Mouse (Mus musculus) stomach, postnatal 0 days (tissue): ENCODE results near the gene Hoxa13. TPM values are rescaled to one million over a fixed set of nuclear protein-coding genes. Genes with fewer than 3 reads are reported as not detected.

Source experiments
- ATAC-seq: fragments of 200-750 bp; cut with Nextera tagmentation; 2 replicates; pipeline ENCODE4 v1.8.0; 2017; ENCODE audit not compliant: low FRiP score, low TSS enrichment
- DNase-seq: peaks from one replicate; pipeline ENCODE4 v3.0.0-alpha.2; 2016; ENCODE audit warnings: low spot score
- H3K27ac ChIP-seq: fragments of 300-500 bp; sonication (generic); replicated peaks from 2 replicates; pipeline ENCODE4 v1.5.1; 2014; ENCODE audit warnings: mild to moderate bottlenecking, control low read depth
- H3K27me3 ChIP-seq: fragments of 300-500 bp; sonication (generic); 2 replicates; pipeline ENCODE4 v1.6.1; 2014; ENCODE audit warnings: low read length; ENCODE audit not compliant: control insufficient read depth, insufficient read depth
- H3K36me3 ChIP-seq: fragments of 300-500 bp; sonication (generic); 2 replicates; pipeline ENCODE4 v1.6.1; 2014; ENCODE audit warnings: low read length, mixed read lengths; ENCODE audit not compliant: control insufficient read depth, insufficient read depth
- H3K4me1 ChIP-seq: fragments of 300-500 bp; sonication (generic); replicated peaks from 2 replicates; pipeline ENCODE4 v1.6.1; 2014; ENCODE audit warnings: antibody characterized with exemption; ENCODE audit not compliant: control insufficient read depth, insufficient read depth
- H3K4me2 ChIP-seq: fragments of 300-500 bp; sonication (generic); replicated peaks from 2 replicates; pipeline ENCODE4 v1.6.1; 2014; ENCODE audit warnings: low read depth, mild to moderate bottlenecking, control low read depth, moderate library complexity
- H3K4me3 ChIP-seq: fragments of 300-500 bp; sonication (generic); 2 replicates; pipeline ENCODE4 v1.5.1; 2014; ENCODE audit warnings: low read depth, low read length, control low read depth
- H3K9ac ChIP-seq: fragments of 300-500 bp; sonication (generic); 2 replicates; pipeline ENCODE4 v1.6.1; 2014; ENCODE audit warnings: mild to moderate bottlenecking, low read length, control low read depth, mixed read lengths
- H3K9me3 ChIP-seq: fragments of 300-500 bp; sonication (generic); 2 replicates; pipeline ENCODE4 v1.6.1; 2016; ENCODE audit warnings: low read length; ENCODE audit not compliant: control insufficient read depth
- CTCF ChIP-seq: IDR thresholded peaks from 2 replicates; pipeline ENCODE4 v1.5.1; 2016; ENCODE audit warnings: antibody characterized with exemption, low read depth, mild to moderate bottlenecking, moderate library complexity
- EP300 ChIP-seq: optimal IDR thresholded peaks from 2 replicates; pipeline ENCODE3; 2016; ENCODE audit warnings: antibody characterized with exemption
- WGBS: fragments of 180-500 bp; shearing (Covaris S2); extraction: QIAGEN DNeasy Blood & Tissue Kit; methylation state at CpG from one replicate; pipeline ENCODE4 v1.1.7; 2014; 5-methylcytosine and 5-hydroxymethylcytosine counted together
- polyA plus RNA-seq: library from polyadenylated mRNA; unstranded; fragments of >200 nt; fragmentation: Nextera tagmentation; extraction: Ambion mirVana; gene quantifications from 2 replicates; pipeline ENCODE4 v1.2.1, GENCODE M21; 2015

The Hoxa13 gene
- polyA plus RNA-seq, 1 experiment from 2014 or later, result not detected

DNA sequence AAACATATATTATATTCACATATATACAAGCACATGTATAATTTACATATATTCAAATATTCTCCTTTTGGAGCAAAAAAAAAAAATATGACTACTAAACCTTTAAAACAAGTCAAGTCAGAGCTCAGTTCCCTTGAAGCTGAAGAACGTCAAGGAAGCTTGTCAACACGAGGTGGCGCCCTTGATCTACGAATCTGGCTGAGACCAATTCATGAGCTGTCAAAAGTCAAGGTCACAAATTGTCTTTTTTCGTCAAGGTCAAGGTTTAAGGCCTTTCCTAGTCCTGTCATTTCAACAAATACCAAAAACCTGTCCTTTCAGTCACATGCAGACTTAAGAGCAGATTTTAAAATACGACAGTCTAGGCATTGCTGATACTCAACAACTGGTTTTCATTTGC is 3.7 kb downstream of the Hoxa13 start:
- Histone ChIP-seq H3K27me3 (peaks cover 29% of the 10 kb centered on the region), H3K4me2 (no peak overlapping the region), H3K4me3 (no peak overlapping the region), H3K4me1 (no peaks in the 10 kb centered on the region), H3K36me3 (no peaks in the 10 kb centered on the region), H3K9ac (no peak overlapping the region), H3K9me3 (no peaks in the 10 kb centered on the region), H3K27ac (no peak overlapping the region)
- no peak for ATAC-seq
- under 1% methylated on average over 6 of the region's 6 CpGs for WGBS
- TF ChIP-seq EP300, result no peak
- TF ChIP-seq CTCF, result peak; percentile 89
- peak; percentile 79 for DNase-seq

DNA sequence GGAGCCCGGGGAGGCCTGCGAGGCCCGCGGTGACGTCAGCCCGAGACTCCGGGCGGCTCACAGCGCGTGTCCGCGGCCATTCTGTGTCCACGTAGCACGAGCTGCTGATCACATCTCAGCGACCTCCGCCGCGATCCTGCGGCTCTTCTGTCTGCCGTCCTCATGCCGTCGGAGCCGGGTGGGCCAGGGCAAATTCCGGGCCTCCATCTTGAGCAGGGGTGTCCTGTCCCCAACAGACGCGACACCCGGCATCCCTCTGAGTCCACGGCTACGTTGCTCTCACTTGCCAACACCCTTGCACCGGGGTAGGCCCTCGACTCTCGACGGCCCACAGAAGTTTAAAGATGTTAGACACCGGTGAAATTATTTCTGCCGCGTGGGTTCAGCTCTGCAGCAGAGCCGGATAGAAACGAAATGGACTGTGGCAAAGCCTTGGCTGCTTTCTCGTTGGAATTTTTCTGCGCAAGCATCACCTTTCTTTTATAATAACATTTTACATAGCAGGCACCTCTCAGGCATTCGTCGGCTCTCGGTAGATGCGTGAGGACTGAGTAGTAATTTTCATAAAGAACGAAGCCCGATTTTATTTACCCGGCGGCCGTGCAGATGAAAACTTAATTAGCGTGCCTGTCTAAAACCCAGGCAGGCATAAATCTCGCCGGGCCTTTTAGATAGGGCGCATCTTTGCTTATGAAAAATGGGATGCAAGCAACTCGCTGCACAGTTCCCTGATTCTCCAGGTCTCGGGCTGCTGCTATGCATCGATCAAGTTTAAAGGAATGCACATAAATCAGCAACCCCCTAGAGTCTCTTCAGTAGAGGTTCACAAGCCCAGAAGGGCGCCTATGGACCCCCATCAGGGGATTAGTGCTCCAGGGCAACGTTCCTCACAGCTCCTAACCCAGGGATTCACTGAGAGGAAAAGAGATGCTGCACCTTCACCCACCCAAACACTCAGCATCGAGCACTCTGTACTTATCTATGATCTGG is 6.9 kb downstream of the Hoxa13 start:
- no peak for TF ChIP-seq CTCF
- no peak for TF ChIP-seq EP300
- Histone ChIP-seq H3K27me3 (peaks cover 26% of the 10 kb centered on the region), H3K27ac (no peak overlapping the region), H3K9ac (no peak overlapping the region), H3K9me3 (no peaks in the 10 kb centered on the region), H3K4me2 (no peak overlapping the region), H3K36me3 (no peaks in the 10 kb centered on the region), H3K4me1 (no peaks in the 10 kb centered on the region), H3K4me3 (0 out of 2 replicates have a peak overlapping the region, but pooled peaks have one; percentile 6)
- no peak for ATAC-seq
- WGBS, result 2% methylated on average over 59 of the region's 59 CpGs
- DNase-seq, result no peak

DNA sequence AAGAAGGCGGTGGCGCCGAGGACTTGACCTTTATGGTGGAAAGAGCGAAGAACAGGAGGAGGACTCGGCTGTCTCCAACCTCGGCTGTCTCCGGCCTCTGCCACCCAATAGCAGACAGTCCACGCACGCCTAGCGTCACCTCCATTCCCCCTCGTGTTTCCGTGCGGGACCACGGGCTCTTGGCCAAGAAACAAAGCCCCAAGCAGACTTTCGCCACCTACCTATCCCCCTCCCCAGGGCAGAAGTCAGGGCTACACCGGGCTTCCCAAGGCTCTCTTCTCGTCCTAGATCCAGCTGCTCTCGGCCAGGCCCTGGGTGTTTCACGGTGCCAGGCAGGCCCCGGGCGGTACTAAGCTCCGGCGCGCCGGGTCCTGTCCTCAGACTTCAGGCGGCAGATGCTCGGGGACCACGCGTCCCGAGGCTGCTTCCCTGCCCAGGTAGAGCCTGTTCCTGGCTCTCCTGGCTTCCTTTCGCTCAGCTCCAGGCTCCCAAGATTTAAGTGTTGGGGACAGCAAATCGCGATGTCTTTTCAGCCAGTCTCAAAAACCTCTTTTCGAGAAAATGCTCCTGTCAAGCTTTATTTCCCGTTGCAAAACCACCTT is 7.8 kb downstream of the Hoxa13 start:
- H3K36me3 ChIP-seq, result no peaks in the 10 kb centered on the region
- TF ChIP-seq CTCF, result no peak
- TF ChIP-seq EP300, result no peak
- no peaks in the 10 kb centered on the region for H3K4me1 ChIP-seq
- DNase-seq (no peak), ATAC-seq (no peak)
- H3K4me2 ChIP-seq, result no peak overlapping the region
- H3K27me3 ChIP-seq, result peaks cover 30% of the 10 kb centered on the region
- no peaks in the 10 kb centered on the region for H3K9me3 ChIP-seq
- no peak overlapping the region for H3K27ac ChIP-seq
- H3K4me3 ChIP-seq, result no peak overlapping the region
- 2% methylated on average over 35 of the region's 35 CpGs for WGBS
- no peak overlapping the region for H3K9ac ChIP-seq

DNA sequence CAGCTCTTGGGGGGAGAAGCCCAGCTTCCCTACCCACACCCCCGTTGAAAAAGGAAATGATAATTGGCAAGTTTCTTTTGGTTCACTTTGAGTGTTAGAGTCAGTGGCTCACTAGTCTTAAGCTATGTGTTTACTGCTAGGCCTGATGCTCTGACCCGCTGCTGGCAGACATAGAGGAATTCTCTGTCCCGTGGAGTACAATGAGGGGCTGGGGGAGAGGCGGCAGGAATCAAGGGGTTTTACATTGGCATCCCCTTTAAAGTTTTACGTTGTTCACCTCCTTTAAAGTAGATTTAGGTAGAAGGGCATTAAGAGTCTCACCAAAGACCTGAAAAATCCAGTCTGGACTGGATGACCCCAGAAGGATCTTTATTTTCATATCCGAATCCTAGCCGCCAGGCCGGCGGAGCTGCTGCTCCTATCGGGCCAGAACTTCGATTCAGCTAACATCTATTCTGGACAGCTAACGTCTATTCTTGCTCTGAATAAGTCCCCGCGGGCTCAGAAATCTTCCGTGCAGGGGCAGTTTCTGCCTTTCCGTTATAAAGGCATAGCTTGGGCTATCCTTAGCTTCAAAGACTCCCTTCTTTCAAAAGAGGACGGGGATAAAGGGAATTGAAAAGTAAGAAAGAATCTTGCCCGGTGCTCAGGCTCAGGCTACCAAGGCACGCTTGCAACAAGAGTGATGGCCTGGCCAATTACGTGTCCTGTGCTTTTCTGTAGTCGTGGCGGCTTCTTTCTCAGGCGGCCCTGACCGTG is 8.5 kb downstream of the Hoxa13 start:
- no peak for TF ChIP-seq CTCF
- TF ChIP-seq EP300, result no peak
- no peak overlapping the region for H3K4me2 ChIP-seq
- no peak overlapping the region for H3K27ac ChIP-seq
- H3K36me3 ChIP-seq, result no peaks in the 10 kb centered on the region
- H3K9ac ChIP-seq, result no peak overlapping the region
- no peaks in the 10 kb centered on the region for H3K4me1 ChIP-seq
- ATAC-seq, result no peak
- no peak for DNase-seq
- no peaks in the 10 kb centered on the region for H3K9me3 ChIP-seq
- H3K27me3 ChIP-seq, result peaks cover 33% of the 10 kb centered on the region
- H3K4me3 ChIP-seq, result no peak overlapping the region
- WGBS, result 6% methylated on average over 24 of the region's 24 CpGs

DNA sequence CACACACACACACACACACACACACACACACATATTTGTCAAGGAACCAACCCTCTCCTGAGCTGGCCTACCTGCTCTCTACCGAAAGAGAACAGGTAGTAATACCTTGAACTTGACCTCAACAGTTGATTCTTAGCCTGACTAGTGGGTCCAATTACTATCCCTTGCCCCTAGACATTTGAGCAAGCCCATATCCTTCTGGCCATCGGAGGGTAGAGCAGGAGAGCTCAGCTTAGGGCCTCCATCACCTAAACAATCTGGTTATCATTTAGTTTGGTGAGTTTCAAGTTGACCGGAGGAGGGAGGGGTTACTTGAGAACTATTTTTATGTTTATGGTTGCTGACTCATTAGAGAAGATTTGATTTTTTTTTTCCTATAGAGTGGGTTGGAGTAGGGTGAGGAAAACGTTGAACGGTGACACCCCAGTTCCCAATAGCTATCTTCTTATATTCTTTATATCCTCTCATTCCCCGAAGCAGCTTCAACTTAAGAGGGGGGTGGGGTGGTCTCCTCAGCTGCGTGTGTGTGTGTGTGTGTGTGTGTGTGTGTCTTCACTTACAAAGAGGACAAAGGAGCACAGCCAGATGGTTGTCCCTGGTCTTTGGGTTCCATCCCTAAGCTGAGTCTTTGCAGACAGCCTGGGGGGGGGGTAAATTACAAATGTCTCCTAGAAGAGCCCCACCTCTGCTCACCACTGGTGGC is 9.4 kb downstream of the Hoxa13 start:
- WGBS, result 15% methylated on average over 7 of the region's 7 CpGs
- Histone ChIP-seq H3K9ac (no peak overlapping the region), H3K36me3 (no peaks in the 10 kb centered on the region), H3K4me1 (no peaks in the 10 kb centered on the region), H3K27me3 (peaks cover 30% of the 10 kb centered on the region), H3K4me2 (no peak overlapping the region), H3K27ac (no peak overlapping the region), H3K4me3 (no peak overlapping the region), H3K9me3 (no peaks in the 10 kb centered on the region)
- TF ChIP-seq CTCF, result no peak
- no peak for TF ChIP-seq EP300
- DNase-seq, result no peak
- peak; percentile 27; the same call in 1 of the 2 replicates for ATAC-seq
